Mouse (Mus musculus) lung, postnatal 0 days (tissue): Measurements from ENCODE around the gene Bex3. TPM values are rescaled to one million over a fixed set of nuclear protein-coding genes. Genes with fewer than 3 reads are reported as not detected.

Source experiments
- ATAC-seq: fragments of 200-750 bp; cut with Nextera tagmentation; 2 replicates; pipeline ENCODE4 v1.8.0; 2017; ENCODE audit warnings: moderate library complexity
- DNase-seq: peaks from one replicate; pipeline ENCODE4 v3.0.0-alpha.2; 2016; ENCODE audit warnings: low spot score
- H3K27ac ChIP-seq: fragments of 300-500 bp; sonication (generic); 2 replicates; pipeline ENCODE4 v1.5.1; 2014; ENCODE audit warnings: antibody characterized with exemption, mild to moderate bottlenecking, low read length, mixed read lengths
- H3K27me3 ChIP-seq: fragments of 300-500 bp; sonication (generic); replicated peaks from 2 replicates; pipeline ENCODE4 v1.6.1; 2014; ENCODE audit warnings: low read length, mixed read lengths; ENCODE audit not compliant: insufficient read depth
- H3K36me3 ChIP-seq: fragments of 300-500 bp; sonication (generic); 2 replicates; pipeline ENCODE4 v1.6.1; 2014; ENCODE audit warnings: low read length, mixed read lengths; ENCODE audit not compliant: insufficient read depth
- H3K4me1 ChIP-seq: fragments of 300-500 bp; sonication (generic); 2 replicates; pipeline ENCODE4 v1.6.1; 2014; ENCODE audit warnings: antibody characterized with exemption, low read depth, low read length, mixed read lengths; ENCODE audit not compliant: insufficient read depth
- H3K4me2 ChIP-seq: fragments of 300-500 bp; sonication (generic); replicated peaks from 2 replicates; pipeline ENCODE4 v1.6.1; 2014; ENCODE audit warnings: low read depth, mild to moderate bottlenecking, low read length, moderate library complexity, mixed read lengths
- H3K4me3 ChIP-seq: fragments of 300-500 bp; sonication (generic); 2 replicates; pipeline ENCODE4 v1.5.1; 2014; ENCODE audit warnings: low read depth, low read length
- H3K9ac ChIP-seq: fragments of 300-500 bp; sonication (generic); replicated peaks from 2 replicates; pipeline ENCODE4 v1.6.1; 2014; ENCODE audit warnings: low read depth, mild to moderate bottlenecking
- H3K9me3 ChIP-seq: fragments of 300-500 bp; sonication (generic); 2 replicates; pipeline ENCODE4 v1.6.1; 2016; ENCODE audit warnings: low read length, mixed read lengths
- CTCF ChIP-seq: IDR thresholded peaks from 2 replicates; pipeline ENCODE4 v1.5.1; 2016; ENCODE audit warnings: antibody characterized with exemption, mild to moderate bottlenecking
- EP300 ChIP-seq: IDR thresholded peaks from 2 replicates; pipeline ENCODE4 v1.6.1; 2016; ENCODE audit warnings: antibody characterized with exemption, mild to moderate bottlenecking, control low read depth
- WGBS: fragments of 180-500 bp; shearing (Covaris S2); extraction: QIAGEN DNeasy Blood & Tissue Kit; methylation state at CpG from one replicate; pipeline ENCODE4 v1.1.7; 2014; 5-methylcytosine and 5-hydroxymethylcytosine counted together
- polyA plus RNA-seq: library from polyadenylated mRNA; unstranded; fragments of >200 nt; fragmentation: Nextera tagmentation; extraction: Ambion mirVana; gene quantifications from 2 replicates; pipeline ENCODE4 v1.2.1, GENCODE M21; 2015

The Bex3 gene
- polyA plus RNA-seq, 1 experiment from 2014 or later: 314 TPM

DNA sequence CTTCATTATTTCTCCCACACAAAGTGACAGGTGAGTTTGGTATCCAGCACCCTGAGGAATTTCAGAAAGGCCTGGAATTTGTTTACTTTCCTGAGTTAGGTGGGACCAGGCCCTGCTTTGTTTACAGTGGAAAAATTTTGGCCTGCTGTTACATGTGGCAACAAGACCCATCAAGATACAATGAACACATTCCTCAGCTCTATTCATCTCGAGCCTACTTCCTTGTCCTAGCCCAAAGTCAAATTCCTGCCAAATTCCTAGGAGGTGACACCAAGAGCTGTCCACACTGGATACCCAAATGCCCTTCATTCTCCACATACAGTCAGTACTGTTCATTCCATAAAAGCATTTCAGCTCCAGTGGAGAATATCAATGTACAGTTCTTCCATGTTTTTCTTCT, 36.1 kb downstream of the Bex3 start:
- no peak overlapping the region for H3K4me3 ChIP-seq
- no peaks in the 10 kb centered on the region for H3K27me3 ChIP-seq
- DNase-seq: no peak
- H3K36me3 ChIP-seq: no peaks in the 10 kb centered on the region
- no peaks in the 10 kb centered on the region for H3K9me3 ChIP-seq
- H3K27ac ChIP-seq: no peak overlapping the region
- TF ChIP-seq CTCF (no peak), EP300 (no peak)
- 23% methylated on average over 1 of the region's 1 CpGs for WGBS
- H3K4me2 ChIP-seq: no peak overlapping the region
- no peaks in the 10 kb centered on the region for H3K4me1 ChIP-seq
- ATAC-seq: no peak
- H3K9ac ChIP-seq: no peak overlapping the region

DNA sequence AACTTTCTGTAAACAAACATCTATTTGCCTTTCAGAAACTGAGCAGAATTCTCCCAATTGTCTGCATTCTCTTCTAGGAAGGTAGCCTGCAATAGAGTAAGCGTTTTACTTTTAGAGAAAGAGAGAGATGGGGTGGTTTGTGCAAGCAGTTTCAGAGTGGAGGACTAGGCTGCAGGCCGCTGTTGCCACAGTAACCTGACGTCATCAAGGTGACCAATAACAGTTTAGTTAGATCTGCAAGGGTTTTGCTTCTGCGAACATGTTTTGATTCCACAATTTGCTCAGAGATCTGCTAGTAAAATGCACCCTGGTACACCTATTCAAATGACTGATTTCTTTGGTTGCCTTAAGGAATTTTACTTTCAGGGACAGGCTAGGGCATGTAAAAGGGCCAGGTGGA, 43.2 kb downstream of the Bex3 start:
- Histone ChIP-seq H3K4me3 (no peak overlapping the region), H3K36me3 (no peaks in the 10 kb centered on the region), H3K4me1 (no peaks in the 10 kb centered on the region), H3K9me3 (no peaks in the 10 kb centered on the region), H3K4me2 (no peak overlapping the region), H3K27ac (no peak overlapping the region), H3K27me3 (no peaks in the 10 kb centered on the region), H3K9ac (no peak overlapping the region)
- no peak for ATAC-seq
- DNase-seq: no peak
- TF ChIP-seq EP300: no peak
- no peak for TF ChIP-seq CTCF
- 30% methylated on average over 4 of the region's 4 CpGs for WGBS

DNA sequence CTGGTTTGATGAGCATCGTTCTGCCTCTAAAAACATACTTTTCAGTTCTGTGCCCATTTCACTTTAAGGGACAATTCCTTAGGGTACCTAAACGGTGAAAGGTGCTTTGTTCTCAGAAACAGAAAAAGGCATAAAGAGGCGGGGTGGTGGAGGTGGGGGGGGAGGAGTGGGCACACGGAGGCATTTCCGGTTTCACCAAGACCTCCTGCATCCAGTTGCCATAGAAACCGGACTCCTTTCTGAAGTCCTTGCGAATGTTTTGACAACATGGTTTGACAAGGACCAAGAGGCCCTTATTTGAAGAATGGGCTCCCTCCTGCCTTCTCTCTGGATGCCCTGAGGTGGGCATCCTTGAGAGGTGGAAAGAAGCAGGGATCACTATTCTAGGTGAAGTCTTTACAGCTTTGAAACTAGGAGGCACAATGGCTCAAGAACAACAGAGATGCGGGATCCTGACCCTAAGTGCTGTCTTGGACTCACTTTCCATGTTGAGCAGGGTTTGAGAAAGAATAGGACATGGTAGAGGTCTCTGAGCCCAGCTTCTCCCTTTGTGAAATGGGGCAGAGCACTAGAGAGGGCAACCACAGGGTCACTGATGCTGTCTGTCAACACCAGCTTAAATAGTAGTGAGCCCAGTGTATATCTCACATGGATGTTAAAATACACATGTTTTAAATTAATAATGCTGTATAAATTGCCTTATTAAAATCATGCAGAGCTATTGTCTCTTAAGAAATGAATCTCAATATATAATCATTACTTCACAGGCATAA, 43.9 kb downstream of the Bex3 start:
- Histone ChIP-seq H3K4me2 (no peak overlapping the region), H3K4me3 (no peak overlapping the region), H3K9ac (no peak overlapping the region), H3K9me3 (no peaks in the 10 kb centered on the region), H3K4me1 (no peaks in the 10 kb centered on the region), H3K36me3 (no peaks in the 10 kb centered on the region), H3K27ac (no peak overlapping the region), H3K27me3 (no peaks in the 10 kb centered on the region)
- ATAC-seq (no peak), DNase-seq (no peak)
- TF ChIP-seq EP300 (no peak), CTCF (no peak)
- 23% methylated on average over 8 of the region's 8 CpGs for WGBS

DNA sequence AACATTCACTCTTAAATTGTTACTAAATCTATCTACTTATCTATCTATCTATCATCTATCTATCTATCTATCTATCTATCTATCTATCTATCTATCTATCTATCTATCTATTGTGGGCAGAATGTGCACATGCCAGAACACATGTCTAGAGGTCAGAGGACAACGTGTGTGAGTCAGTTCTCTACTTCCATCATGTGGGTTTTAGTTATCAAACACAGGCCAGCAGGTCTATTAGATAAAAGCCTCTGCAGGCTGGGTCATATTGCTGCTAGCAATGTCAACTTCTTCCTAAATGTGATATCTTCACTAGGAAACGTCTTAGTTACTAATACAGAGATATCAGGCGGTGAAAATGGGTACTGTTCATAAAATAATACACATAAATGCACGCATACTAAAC, 49.9 kb downstream of the Bex3 start:
- 58% methylated on average over 4 of the region's 4 CpGs for WGBS

More for the DNA sequence above, 49.9 kb downstream of the Bex3 start:
- Histone ChIP-seq H3K27ac (no peak overlapping the region), H3K9me3 (no peaks in the 10 kb centered on the region), H3K4me3 (no peak overlapping the region), H3K27me3 (no peaks in the 10 kb centered on the region), H3K4me1 (no peaks in the 10 kb centered on the region), H3K9ac (no peak overlapping the region), H3K36me3 (no peaks in the 10 kb centered on the region), H3K4me2 (no peak overlapping the region)
- DNase-seq: no peak
- TF ChIP-seq CTCF (no peak), EP300 (no peak)
- no peak for ATAC-seq

Other genes starting within 250 kb of the Bex3 start
- gene Arxes1, start 236.9 kb upstream of the Bex3 start, polyA plus RNA-seq: 5.6 and 6.8 TPM in 2 replicates
- gene Bex2, start 202.0 kb upstream of the Bex3 start, polyA plus RNA-seq: 250 and 327 TPM in 2 replicates
- 0.07 and 0.08 TPM in 2 replicates for gene Nxf3, start 185.0 kb upstream of the Bex3 start, polyA plus RNA-seq
- gene Bex4, start 131.3 kb upstream of the Bex3 start, polyA plus RNA-seq: 223 and 297 TPM in 2 replicates
- gene Tceal8, start 97.9 kb upstream of the Bex3 start, polyA plus RNA-seq: 134 and 185 TPM in 2 replicates
- 0.97 and 1.1 TPM in 2 replicates for gene Tceal5, start 66.4 kb upstream of the Bex3 start, polyA plus RNA-seq
- 0.17 and 0.43 TPM in 2 replicates for gene Tceal7, start 55.5 kb upstream of the Bex3 start, polyA plus RNA-seq
- 16.7 and 17.1 TPM in 2 replicates for gene Bex1, start 54.7 kb upstream of the Bex3 start, polyA plus RNA-seq
- gene Tceal9, start 25.2 kb upstream of the Bex3 start, polyA plus RNA-seq: 721 and 732 TPM in 2 replicates
- not detected in 2 replicates for gene Kir3dl1, start 247.7 kb downstream of the Bex3 start, polyA plus RNA-seq